Mouse (Mus musculus): ENCODE measurements around the gene Kcnt2.

GRCm38 (mm10) chr1:140226673-140227072, 19.3 kb upstream of the Kcnt2 start:
- no peak for TF ChIP-seq CTCF (conservative IDR thresholded peaks at IDR 0.05; ENCODE audit: insufficient read depth, insufficient read length, low read depth, low read length)
- TF ChIP-seq POLR2A (IDR thresholded peaks at IDR 0.05; ENCODE audit: low read depth, low read length): no peak

Measured in kidney, adult 2 months (tissue).